Mouse (Mus musculus) retina, postnatal 1 day (tissue): Measurements from ENCODE around the gene Slc40a1.

ENCODE experiments used
- DNase-seq: peaks from one replicate; pipeline ENCODE4 v3.0.0-alpha.2; 2012

Slc40a1 gene

DNA sequence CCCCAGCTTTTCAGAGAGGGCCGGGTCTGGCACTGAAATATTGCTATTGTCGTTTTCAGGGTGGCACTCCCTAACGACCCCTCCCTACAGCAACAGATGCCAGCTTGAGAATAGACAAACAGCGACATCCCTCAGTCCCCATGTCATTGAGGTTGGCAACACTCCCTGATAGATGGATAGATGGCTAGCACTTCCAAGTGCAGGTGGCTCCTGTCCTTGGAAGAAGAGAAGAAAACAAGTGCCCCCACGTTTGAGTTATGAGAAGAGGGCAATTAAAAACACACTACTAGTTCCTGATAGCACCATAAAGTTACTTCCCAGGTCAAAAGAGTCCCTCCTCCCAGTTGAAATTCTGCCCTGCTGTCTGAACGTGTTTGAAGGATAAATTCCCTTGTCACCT lies 44.2 kb downstream of the Slc40a1 start:
- DNase-seq: no peak

DNA sequence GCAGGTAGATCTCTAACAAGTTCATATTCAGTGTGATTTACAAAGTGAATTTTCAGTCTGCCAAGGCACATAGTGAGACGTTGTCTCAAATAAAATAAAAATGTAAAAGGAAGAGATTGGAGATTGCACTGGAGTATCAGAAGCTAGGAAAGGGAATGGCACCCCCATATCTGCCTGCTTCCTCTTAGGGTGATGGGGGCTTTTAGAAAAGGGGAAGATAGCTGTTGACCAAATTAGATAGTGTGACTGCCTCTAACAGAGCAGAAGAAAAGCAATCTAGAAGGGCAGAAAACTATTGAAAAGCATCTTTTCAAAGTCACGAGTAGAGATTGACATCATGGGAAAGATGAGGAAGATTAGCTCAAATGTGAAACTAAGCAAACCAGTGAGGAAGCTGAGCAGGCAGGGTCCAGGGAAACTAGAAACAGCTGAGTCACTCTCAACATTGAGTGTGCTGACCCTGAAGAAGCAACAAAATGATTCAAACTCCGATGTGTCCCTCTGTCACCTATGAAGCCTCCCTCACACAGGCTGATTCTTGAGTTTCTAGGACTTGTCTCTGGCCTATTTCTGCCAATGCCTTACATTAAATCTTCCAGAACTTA lies 45.0 kb downstream of the Slc40a1 start:
- no peak for DNase-seq

DNA sequence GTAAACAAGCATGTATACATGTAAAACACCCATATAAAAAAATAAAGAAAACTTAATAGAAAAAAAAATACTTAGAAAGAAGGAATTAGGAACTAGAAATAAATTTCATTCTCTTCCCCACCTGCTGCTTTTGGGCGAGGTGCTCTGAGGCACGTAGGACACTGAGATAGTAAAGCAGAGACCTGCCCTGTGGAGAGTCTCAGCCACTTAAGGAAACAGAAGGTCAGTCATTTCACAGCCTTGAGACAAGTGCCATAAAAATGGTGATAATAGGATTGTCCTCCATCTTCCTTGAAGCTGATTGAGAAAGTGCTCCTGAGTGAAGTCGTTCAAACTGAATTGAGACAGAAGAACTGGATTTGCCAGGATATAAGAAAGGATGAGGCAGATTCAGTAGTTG lies 48.9 kb downstream of the Slc40a1 start:
- no peak for DNase-seq

DNA sequence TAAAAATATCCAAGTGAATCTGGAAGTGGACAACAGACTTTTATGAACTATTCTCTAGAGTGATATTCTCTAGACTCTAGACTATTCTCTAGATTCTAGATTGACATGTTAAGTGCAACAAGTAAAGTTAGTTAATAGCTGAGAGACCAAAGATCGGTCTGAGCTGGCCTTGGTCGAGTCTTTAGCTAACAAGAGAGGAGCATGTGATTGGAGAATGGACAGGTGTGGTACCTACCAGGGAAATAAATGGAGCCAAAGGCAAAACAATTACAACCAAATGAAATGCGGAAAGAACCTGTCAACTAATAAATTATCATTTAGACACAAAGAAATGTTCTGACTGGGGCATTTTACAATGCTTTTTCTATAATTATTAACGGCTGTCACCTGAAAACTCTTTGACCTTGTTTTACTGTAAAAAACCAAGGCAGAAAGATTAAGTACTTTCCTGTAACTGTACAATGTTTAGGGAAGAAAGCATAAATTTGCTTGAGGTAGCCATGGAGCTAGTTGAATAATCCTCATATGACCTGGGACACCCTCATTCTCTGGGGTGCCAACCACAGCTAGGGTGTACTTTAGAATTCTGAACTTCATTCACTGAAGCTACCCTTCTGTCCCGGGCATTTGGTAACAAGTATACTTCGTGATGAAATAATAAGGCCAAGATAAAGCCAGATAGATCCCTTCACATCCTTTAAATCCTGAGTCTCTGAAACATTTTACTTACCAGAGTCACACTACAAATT lies 49.7 kb downstream of the Slc40a1 start:
- no peak for DNase-seq

DNA sequence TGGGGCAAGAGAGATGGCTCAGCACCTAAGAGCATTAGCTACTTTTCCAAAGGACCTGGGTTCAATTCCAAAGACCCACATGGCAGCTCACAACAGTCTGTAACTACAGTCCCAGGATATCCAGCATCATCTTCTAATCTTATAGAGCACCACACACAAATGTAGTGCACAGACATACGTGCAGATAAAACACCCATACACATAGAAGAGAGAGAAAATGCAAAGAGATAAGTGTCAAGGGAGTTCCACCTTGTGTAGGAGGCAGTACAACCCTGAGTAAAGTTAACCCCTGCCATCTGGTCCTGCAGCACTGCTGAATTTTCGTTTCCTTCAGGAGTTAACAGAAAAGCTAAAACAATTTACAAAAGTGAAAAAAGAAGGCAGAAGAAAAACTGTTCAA lies 50.7 kb downstream of the Slc40a1 start:
- no peak for DNase-seq

DNA sequence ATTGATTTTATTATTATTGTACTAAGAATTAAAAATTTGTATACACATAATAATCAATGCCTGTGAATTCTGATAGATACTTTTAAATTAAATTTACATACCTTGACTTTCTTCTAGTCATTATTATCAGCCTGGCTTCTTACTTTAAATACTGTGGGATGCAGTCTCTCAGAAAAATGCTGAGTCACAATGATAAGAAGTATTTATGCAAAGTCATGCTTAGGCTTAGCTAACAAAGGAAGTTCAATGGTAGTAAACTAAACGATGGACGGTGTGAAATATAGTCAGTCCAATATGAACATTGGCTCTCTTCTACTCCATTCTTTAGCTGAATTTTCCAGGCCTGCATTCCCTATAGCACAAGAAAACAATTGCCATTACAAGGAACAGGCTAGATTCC lies 53.1 kb downstream of the Slc40a1 start:
- DNase-seq: no peak

DNA sequence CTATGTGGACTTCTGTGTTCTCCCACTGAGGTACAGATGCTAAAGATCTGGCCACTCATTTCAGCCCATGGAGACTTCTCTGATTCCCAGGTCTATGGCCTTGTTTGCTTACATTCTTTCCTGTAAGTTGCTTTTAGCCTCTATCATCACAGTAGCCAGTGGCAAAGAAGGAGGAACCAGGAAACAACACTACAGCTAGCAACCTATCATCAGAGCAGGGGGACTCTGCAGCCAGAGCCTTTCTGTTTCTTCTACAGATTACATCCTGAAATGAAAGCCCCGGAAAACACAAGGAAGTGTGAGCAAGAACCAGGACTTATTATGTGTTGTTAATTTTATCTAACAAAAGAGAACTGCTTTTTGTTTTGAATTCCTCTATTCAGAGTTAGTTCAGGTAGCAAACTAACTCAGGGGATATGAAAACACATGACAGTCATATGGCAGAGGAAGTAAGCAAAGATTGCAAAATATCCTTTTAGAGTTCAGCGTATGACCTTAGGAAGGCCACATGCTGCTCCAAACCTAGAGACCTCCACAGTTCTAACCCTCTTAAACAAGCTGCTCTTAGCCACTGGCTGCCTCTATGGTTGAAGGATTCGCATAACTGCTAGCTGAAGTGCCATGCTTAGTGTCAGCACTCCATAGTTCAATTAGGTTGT lies 57.7 kb downstream of the Slc40a1 start:
- DNase-seq: no peak

DNA sequence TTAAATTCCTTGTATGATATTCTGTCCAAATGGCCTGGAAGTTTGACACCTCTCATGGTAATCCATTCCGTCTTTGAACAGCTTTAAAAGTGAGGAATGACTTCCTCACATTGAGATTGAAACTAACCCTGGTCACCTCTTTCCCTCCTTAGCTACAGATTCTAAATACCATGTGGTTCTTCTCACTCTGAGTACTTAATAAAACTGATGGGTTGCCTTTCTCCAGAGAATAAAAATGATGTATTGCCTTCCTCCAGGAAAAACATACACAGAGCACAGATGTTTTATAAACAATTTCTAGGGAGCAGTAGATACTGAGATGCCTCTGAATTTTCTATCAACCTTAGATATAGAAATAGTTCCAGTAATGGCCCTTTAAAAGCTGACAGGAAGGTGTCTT lies 58.3 kb downstream of the Slc40a1 start:
- no peak for DNase-seq

DNA sequence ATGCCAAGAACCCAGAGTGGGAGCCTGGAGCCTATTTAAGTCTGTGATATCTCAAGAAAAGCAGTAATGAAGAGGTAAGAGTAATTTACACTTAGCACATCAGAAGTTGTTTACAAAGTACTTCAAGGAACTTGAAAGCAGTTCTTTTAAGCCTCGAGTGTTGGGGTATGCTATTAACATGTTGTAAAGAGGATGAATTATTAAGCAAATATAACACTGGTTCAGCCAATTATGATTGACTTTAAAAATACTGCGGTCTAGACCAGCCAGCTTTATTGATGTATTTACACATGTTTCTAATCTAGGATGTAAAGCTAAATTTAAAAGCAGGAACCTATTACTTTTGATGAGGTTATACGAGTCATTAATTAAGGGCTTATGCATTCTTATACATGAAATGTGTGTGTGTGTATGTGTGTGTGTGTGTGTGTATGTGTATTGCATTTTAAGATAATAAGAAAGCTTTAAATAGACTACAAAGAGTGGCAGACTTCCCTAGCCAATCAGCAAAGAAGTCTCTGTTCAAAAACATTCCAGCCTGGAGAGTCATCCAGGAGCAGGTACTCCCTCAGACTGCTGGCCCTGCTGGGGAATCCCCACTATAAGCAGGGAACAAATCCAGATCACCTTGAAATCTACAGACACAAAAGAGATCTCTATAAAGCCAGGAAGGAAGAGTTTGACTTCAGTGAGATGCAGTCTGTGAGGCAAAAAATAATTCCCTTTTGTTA lies 59.9 kb downstream of the Slc40a1 start:
- DNase-seq: no peak

DNA sequence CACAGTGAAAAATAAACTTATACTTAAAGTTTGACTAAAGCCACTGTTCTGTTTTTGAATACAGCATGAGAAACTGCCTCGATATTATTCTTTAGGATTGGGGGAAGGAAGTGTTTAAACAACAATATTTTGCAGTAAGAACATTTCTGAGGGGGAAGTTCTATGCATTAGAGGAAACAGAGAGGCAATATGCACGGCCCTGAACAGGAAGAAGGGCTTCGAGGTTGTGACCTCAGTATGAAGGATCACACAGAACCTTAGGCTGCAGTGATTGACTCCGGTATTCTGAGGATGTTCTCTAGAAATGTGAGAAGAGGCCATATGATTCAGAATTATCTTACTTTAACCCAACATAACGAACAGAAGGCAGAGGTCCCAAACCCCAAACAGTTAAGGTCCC lies 60.6 kb downstream of the Slc40a1 start:
- DNase-seq: no peak

DNA sequence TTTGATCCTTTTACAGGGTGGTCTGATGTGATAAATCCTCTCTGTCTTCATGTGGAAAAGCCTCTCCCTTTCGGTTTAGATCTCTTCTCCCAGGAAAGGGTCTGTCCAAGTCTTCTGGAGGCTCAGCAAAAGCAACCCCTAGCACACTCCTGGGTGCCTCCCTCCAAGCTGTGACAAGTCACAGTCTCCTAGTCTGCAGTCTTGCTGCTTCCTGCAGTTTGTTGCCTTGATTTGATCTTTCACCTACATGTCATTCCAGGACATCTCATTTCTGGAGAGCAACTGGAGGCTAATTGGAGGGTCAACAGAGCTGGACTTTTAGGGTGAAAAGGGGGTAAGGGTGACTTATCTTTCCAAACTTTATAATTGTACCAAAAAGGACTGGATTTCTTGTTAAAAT lies 61.0 kb downstream of the Slc40a1 start:
- no peak for DNase-seq

DNA sequence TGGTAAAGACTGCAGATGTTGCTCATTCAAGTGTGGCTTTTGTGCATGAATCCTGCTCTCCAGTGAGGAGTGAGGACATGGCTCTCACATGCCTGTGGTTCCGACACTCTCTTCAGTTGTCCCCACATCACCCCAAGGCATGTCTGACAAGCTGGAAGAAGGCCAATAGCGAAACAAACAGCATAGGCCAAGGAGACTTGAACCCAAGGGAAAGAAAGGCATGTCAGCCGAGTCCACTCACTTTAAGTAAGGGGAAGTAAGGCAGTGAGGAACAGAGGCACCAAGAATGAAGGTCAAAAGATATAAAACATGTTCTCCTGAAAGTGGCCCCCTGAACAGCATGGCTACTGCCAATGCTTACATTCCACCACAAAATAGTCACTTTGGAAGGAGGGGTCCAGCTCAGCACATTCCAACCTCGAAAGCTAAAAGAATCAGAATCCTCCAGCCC lies 61.7 kb downstream of the Slc40a1 start:
- DNase-seq: no peak

DNA sequence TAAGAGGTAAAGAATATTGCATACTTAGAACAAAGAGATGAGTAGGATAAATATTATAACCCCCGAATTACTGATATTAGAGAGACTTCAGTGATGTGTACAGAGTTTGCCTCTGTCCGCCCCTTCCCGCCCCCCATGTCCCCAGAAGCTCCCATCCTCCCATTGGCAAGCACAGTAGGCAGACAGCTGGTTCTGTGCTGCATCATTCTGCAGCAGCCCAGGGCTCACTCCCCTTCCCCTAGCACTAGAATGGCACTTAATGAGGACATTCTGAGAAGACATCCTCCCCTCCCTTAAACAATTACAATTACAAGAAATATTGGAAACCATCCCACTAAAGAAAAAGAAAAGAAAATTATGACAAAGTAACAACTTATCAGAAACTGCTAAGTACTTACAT lies 62.7 kb downstream of the Slc40a1 start:
- no peak for DNase-seq

DNA sequence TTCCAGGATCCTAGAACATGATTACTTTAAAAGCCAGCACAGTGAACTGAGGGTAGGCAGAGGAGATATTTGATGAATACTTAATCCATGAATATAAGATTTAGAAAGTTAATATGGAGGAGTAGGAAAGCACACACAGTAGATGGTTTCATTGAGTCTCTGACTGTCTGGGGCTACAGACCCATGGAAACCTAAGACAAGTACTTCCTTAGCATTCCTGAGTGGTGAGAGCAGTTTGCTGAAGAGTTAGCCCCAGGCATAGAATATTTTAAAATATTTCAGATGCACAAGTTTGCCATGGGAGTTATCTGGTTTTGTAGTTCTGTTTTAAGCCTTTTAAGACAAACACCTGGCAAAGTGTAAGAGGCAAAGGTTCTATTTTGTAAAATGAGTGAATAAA lies 65.2 kb downstream of the Slc40a1 start:
- DNase-seq: no peak

DNA sequence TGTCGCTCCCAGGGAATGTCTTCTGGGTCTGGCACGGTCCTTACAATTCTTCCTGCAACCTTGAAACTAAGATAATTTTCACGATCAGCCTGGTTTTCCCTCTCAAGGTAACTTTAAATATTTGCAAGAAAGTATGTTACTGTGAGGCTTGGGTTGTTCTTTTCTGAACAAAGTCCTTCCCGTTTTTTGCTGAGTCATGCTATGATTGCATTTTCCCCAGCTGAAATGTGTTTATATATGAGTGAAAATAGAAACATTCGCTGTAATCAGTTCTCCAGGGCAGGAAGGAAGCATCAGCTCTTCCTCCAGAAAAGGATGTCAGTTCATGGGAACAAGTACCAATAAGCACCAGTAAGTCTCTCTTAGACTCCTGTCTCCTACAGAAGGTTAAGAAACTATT lies 66.0 kb downstream of the Slc40a1 start:
- DNase-seq: no peak
